In genomic region chr2:66100671-66101351, GRCm38 (mm10) we compare ENCODE assay signal across 18 mouse cellular contexts. TPM values are rescaled to one million over a fixed set of nuclear protein-coding genes. Genes with fewer than 3 reads are reported as not detected.
DNase-seq lines count a peak whose midpoint lies in the region; ATAC-seq and TF ChIP-seq lines count a peak whose summit lies in the region.
"Had no signal": no experiment of that assay in that cellular context is flagged by ENCODE, and none has a peak within 500 bp of the region (broad histone marks: within the 10 kb centered on the region; RNA-seq: fewer than 3 reads in every experiment).

No protein-coding gene starts in this region.

- TF ChIP-seq POLR2A in brain, embryonic 14.5 days (IDR thresholded peaks at IDR 0.05; ENCODE audit: borderline replicate concordance, extremely low read depth, insufficient read depth, insufficient read length, poor library complexity, severe bottlenecking) = no peak

- in situ Hi-C loops in Patski (cut with MboI; ENCODE audit: low pct_unique_long_range_greater_than_20kb) = no loop called here

- no peak overlapping the region for H3K9ac ChIP-seq in liver, embryonic 11.5 days (ENCODE audit: low read depth, low read length)
- H3K9ac ChIP-seq: embryonic facial prominence, embryonic 12.5 days; limb, embryonic 15.5 days; liver, postnatal 0 days; stomach, embryonic 15.5 days had no signal

- CTCF ChIA-PET in Patski (lab: Charles Lee) = interaction anchor here (0.7 to 0.8 kb wide), 2 partner anchors 14 to 27 kb away, joined by 3 read pairs; no protein-coding TSS in a partner anchor

- WGBS in liver, embryonic 11.5 days = 76% methylated on average over 17 of the region's 17 CpGs

- H3K4me2 ChIP-seq in liver, embryonic 11.5 days = no peak overlapping the region
- H3K4me2 ChIP-seq: embryonic facial prominence, embryonic 12.5 days; limb, embryonic 15.5 days; stomach, embryonic 15.5 days had no signal

- no peaks in the 10 kb centered on the region for H3K36me3 ChIP-seq in liver, embryonic 11.5 days (ENCODE audit: control insufficient read depth, insufficient read depth, low read length)
- H3K36me3 ChIP-seq: embryonic facial prominence, embryonic 12.5 days; limb, embryonic 15.5 days; stomach, embryonic 15.5 days had no signal

- no peak for ATAC-seq in Patski
- ATAC-seq in megakaryocyte progenitor cell, adult 5-6 weeks (replicated peaks; ENCODE audit: poor library complexity) = peak; percentile 42; the same call in 1 of the 2 replicates
- ATAC-seq in liver, embryonic 11.5 days (replicated peaks; ENCODE audit: low FRiP score) = no peak
- ATAC-seq: forebrain, embryonic 16.5 days; intestine, embryonic 16.5 days; liver, postnatal 0 days had no signal

- TF ChIP-seq CTCF in Patski (IDR thresholded peaks at IDR 0.05) = no peak
- TF ChIP-seq CTCF in brain, embryonic 14.5 days (IDR thresholded peaks at IDR 0.05; ENCODE audit: borderline replicate concordance, extremely low read depth, insufficient read depth, insufficient read length) = no peak

- no peaks in the 10 kb centered on the region for H3K4me1 ChIP-seq in liver, embryonic 11.5 days (replicated peaks; ENCODE audit: control insufficient read depth, insufficient read depth, low read length)
- H3K4me1 ChIP-seq: embryonic facial prominence, embryonic 12.5 days; limb, embryonic 15.5 days; stomach, embryonic 15.5 days had no signal

- no peaks in the 10 kb centered on the region for H3K27me3 ChIP-seq in Patski
- no peaks in the 10 kb centered on the region for H3K27me3 ChIP-seq in liver, embryonic 11.5 days (replicated peaks; ENCODE audit: control insufficient read depth, insufficient read depth, low read length)
- H3K27me3 ChIP-seq: limb, embryonic 15.5 days; stomach, embryonic 15.5 days had no signal

- peak; percentile 30 to 54 for DNase-seq in kidney, postnatal 4 days
- DNase-seq in kidney, adult 11 months = no peak
- peak; percentile 19 for DNase-seq in Patski (ENCODE audit: low read depth, low spot score)
- peak; percentile 55 for DNase-seq in brain, embryonic 14.5 days (ENCODE audit: low read depth)
- no peak for DNase-seq in ovary, adult 18-20 months (ENCODE audit: low spot score)
- no peak for DNase-seq in liver, embryonic 11.5 days (ENCODE audit: low spot score)
- DNase-seq: adrenal gland, adult 2 months; cerebellum, adult 8-10 months; gastrocnemius, postnatal 36 days; kidney, postnatal 14 days; liver, postnatal 0 days; lung, postnatal 14 days had no signal

- POLR2A ChIA-PET in Patski (lab: Charles Lee) = no interaction called here

- H3K27ac ChIP-seq in liver, embryonic 11.5 days (ENCODE audit: low read depth, low read length) = no peak overlapping the region
- H3K27ac ChIP-seq: embryonic facial prominence, embryonic 12.5 days; limb, embryonic 15.5 days; stomach, embryonic 15.5 days had no signal

- H3K4me3 ChIP-seq in liver, embryonic 11.5 days (ENCODE audit: low read depth, low read length) = no peak overlapping the region
- H3K4me3 ChIP-seq: embryonic facial prominence, embryonic 12.5 days; limb, embryonic 15.5 days; stomach, embryonic 15.5 days had no signal

- H3K9me3 ChIP-seq in liver, embryonic 11.5 days (ENCODE audit: control insufficient read depth, low read length) = no peaks in the 10 kb centered on the region
- H3K9me3 ChIP-seq: embryonic facial prominence, embryonic 12.5 days; limb, embryonic 15.5 days; stomach, embryonic 15.5 days had no signal

RNA-seq across cellular contexts. Expression of gene Galnt3, which starts 24.0 kb away (rescaled TPM):
- polyA plus RNA-seq in Patski (2021) = 0.98 TPM
- polyA plus RNA-seq in brain, embryonic 14.5 days (2012; rRNA removed) = 1.2 and 1.4 TPM in 2 replicates
- 9.3 and 11.7 TPM in 2 replicates for total RNA-seq in megakaryocyte progenitor cell, adult 5-6 weeks (2015)
- total RNA-seq in megakaryocyte progenitor cell, adult 5-6 weeks (2017) = 8.0 and 12.4 TPM in 2 replicates
- 0.39 and 0.51 TPM in 2 replicates for polyA plus RNA-seq in liver, embryonic 11.5 days (2014; fragmentation: Nextera tagmentation; extraction: Ambion mirVana)
- total RNA-seq: gastrocnemius, postnatal 36 days had no signal

Comparison
In these comparisons a context has a peak if more than half of its experiments do, and no peak if none do; other contexts are left out.
1. DNase-seq: peak in kidney, postnatal 4 days (2 of 2), Patski (single experiment) and brain, embryonic 14.5 days (single experiment); none in kidney, adult 11 months (single experiment), ovary, adult 18-20 months (single experiment) and liver, embryonic 11.5 days (single experiment).